Mouse (Mus musculus) urinary bladder, postnatal 36 days (tissue): Measurements from ENCODE around the gene Akap2.

Experiments
- DNase-seq, 2 experiments: peaks; one replicate each; pipeline ENCODE4 v3.0.0; 2022; ENCODE audit warnings: low spot score in 2 of 2, mixed read lengths in 1 of 2

Akap2 gene

GRCm38 (mm10) chr4:57701576-57701975 lies 15.9 kb upstream of the Akap2 start:
- no peak for DNase-seq

GRCm38 (mm10) chr4:57703574-57704470 lies 13.6 kb upstream of the Akap2 start:
- no peak for DNase-seq

GRCm38 (mm10) chr4:57704575-57704974 lies 12.9 kb upstream of the Akap2 start:
- no peak for DNase-seq

- DNase-seq, result no peak
Observed at GRCm38 (mm10) chr4:57715849-57716248, 1.6 kb upstream of the Akap2 start.

- DNase-seq, result no peak
Observed at GRCm38 (mm10) chr4:57716735-57717134, 722 bp upstream of the Akap2 start.

GRCm38 (mm10) chr4:57719370-57719769 lies 1.9 kb downstream of the Akap2 start:
- DNase-seq, result no peak

GRCm38 (mm10) chr4:57720869-57721361 lies 3.5 kb downstream of the Akap2 start:
- no peak for DNase-seq

- no peak for DNase-seq
Observed at GRCm38 (mm10) chr4:57722296-57722695, 4.8 kb downstream of the Akap2 start.

GRCm38 (mm10) chr4:57723659-57724058 lies 6.2 kb downstream of the Akap2 start:
- DNase-seq, result no peak

GRCm38 (mm10) chr4:57725569-57725968 lies 8.1 kb downstream of the Akap2 start:
- no peak for DNase-seq

- DNase-seq, result no peak
Observed at GRCm38 (mm10) chr4:57728611-57729183, 11.2 kb downstream of the Akap2 start.

GRCm38 (mm10) chr4:57730047-57730446 lies 12.6 kb downstream of the Akap2 start:
- DNase-seq, result no peak

GRCm38 (mm10) chr4:57730801-57731598 lies 13.5 kb downstream of the Akap2 start:
- no peak for DNase-seq

- no peak for DNase-seq
Observed at GRCm38 (mm10) chr4:57732351-57732750, 14.9 kb downstream of the Akap2 start.

- no peak for DNase-seq
Observed at GRCm38 (mm10) chr4:57733445-57733844, 16.0 kb downstream of the Akap2 start.

GRCm38 (mm10) chr4:57735426-57735825 lies 18.0 kb downstream of the Akap2 start:
- DNase-seq, result peak in 1 of 2 experiments; percentile 38

- DNase-seq, result no peak
Observed at GRCm38 (mm10) chr4:57738856-57739552, 21.5 kb downstream of the Akap2 start.

- no peak for DNase-seq
Observed at GRCm38 (mm10) chr4:57743325-57743929, 26.0 kb downstream of the Akap2 start.

GRCm38 (mm10) chr4:57750651-57751050 lies 33.2 kb downstream of the Akap2 start:
- no peak for DNase-seq

GRCm38 (mm10) chr4:57751054-57751453 lies 33.6 kb downstream of the Akap2 start:
- no peak for DNase-seq

- no peak for DNase-seq
Observed at GRCm38 (mm10) chr4:57751566-57751965, 34.1 kb downstream of the Akap2 start.
